Mouse (Mus musculus): ENCODE data around the gene Cct5. TPM values are rescaled to one million over a fixed set of nuclear protein-coding genes. Genes with fewer than 3 reads are reported as not detected.
A peak's percentile ranks its signal among the peaks of the same experiment; 100 is the strongest.

Cct5 gene
- total and polyA plus RNA-seq, 2 experiments from 2014 or later = 279 to 416 TPM

DNA sequence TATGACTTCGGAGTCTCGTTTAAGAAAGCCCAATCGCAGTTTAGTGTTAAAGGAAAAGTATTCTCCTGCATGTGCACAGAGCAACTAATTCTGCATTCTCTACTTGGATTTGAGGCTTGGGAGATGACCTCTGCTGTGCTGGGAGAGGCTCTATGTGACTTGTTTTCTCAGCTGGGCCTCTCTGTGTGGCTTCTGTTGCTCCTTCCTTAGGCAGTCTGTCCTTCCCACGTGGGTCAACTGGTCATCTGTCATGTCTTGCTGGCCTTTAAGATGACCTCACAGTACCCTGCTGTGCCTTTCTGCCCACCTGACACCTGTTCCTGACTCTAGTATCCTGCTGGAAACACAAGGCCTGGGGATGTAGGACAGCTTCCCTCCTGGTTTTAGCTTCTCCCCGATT, 25.5 kb downstream of the Cct5 start:
- ATAC-seq = no peak
- no peak overlapping the region for H3K4me2 ChIP-seq (ENCODE audit: low read depth, low read length)
- H3K9ac ChIP-seq (replicated peaks; ENCODE audit: low read length) = no peak overlapping the region
- no peaks in the 10 kb centered on the region for H3K9me3 ChIP-seq (ENCODE audit: low read length)
- H3K27me3 ChIP-seq (ENCODE audit: insufficient read depth, low read length) = no peaks in the 10 kb centered on the region
- H3K4me1 ChIP-seq (ENCODE audit: insufficient read depth, low read length) = no peaks in the 10 kb centered on the region
- TF ChIP-seq CTCF (IDR thresholded peaks at IDR 0.05; ENCODE audit: low read depth) = no peak
- no peak overlapping the region for H3K27ac ChIP-seq
- 73% methylated on average over 5 of the region's 5 CpGs for WGBS
- DNase-seq (ENCODE audit: low spot score) = no peak
- H3K36me3 ChIP-seq (ENCODE audit: insufficient read depth, low read length) = no peaks in the 10 kb centered on the region
- no peak overlapping the region for H3K4me3 ChIP-seq (ENCODE audit: low read length)

DNA sequence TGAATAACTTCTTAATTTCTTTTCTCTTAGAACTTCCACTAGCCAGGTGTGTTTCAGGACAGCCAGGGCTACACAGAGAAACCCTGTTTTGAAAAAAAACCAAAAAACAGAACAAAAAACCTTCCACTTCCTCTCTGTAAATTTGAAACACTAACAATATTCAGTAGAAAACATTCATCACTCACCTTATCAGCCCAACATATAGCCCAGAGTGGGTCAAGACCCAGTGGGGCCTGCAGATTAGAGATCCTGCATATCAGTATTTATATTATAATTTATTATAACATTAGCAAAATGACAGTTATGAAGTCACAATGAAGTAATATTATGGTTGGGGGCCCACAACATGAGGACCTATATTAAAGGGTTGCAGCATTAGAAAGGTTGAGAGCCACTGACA, 27.9 kb downstream of the Cct5 start:
- ATAC-seq = no peak
- DNase-seq (ENCODE audit: low spot score) = no peak
- no peak overlapping the region for H3K4me3 ChIP-seq (ENCODE audit: low read length)
- H3K9me3 ChIP-seq (ENCODE audit: low read length) = no peaks in the 10 kb centered on the region
- no peak for TF ChIP-seq CTCF (IDR thresholded peaks at IDR 0.05; ENCODE audit: low read depth)
- H3K9ac ChIP-seq (replicated peaks; ENCODE audit: low read length) = no peak overlapping the region
- H3K27ac ChIP-seq = no peak overlapping the region
- no peaks in the 10 kb centered on the region for H3K27me3 ChIP-seq (ENCODE audit: insufficient read depth, low read length)
- H3K4me2 ChIP-seq (ENCODE audit: low read depth, low read length) = no peak overlapping the region
- H3K36me3 ChIP-seq (ENCODE audit: insufficient read depth, low read length) = no peaks in the 10 kb centered on the region
- H3K4me1 ChIP-seq (ENCODE audit: insufficient read depth, low read length) = no peaks in the 10 kb centered on the region

DNA sequence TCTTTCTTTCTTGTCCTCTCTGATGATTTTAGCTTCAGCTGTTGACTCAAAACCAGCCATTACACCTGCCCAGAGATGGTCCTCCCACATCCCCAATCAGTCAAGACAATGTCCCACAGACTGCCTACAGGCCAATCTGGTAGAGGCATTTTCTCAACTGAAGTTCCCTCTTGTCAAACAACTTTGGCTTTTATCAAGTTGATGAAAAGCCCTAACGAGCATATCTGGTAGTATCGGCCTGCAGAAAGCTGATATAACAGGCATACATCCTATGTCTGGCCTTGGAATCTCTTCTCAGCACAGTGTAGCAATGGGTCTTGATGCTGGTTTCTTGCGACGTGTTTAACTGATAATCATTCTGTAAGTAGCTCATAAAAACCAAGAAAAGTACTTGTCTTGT, 28.3 kb downstream of the Cct5 start:
- no peak for TF ChIP-seq CTCF (IDR thresholded peaks at IDR 0.05; ENCODE audit: low read depth)
- Histone ChIP-seq H3K27ac (no peak overlapping the region), H3K4me3 (ENCODE audit: low read length) (no peak overlapping the region), H3K4me2 (ENCODE audit: low read depth, low read length) (no peak overlapping the region), H3K27me3 (ENCODE audit: insufficient read depth, low read length) (no peaks in the 10 kb centered on the region), H3K9ac (replicated peaks; ENCODE audit: low read length) (no peak overlapping the region), H3K36me3 (ENCODE audit: insufficient read depth, low read length) (no peaks in the 10 kb centered on the region), H3K9me3 (ENCODE audit: low read length) (no peaks in the 10 kb centered on the region), H3K4me1 (ENCODE audit: insufficient read depth, low read length) (no peaks in the 10 kb centered on the region)
- WGBS = 88% methylated on average over 4 of the region's 4 CpGs
- DNase-seq (ENCODE audit: low spot score) (no peak), ATAC-seq (no peak)

DNA sequence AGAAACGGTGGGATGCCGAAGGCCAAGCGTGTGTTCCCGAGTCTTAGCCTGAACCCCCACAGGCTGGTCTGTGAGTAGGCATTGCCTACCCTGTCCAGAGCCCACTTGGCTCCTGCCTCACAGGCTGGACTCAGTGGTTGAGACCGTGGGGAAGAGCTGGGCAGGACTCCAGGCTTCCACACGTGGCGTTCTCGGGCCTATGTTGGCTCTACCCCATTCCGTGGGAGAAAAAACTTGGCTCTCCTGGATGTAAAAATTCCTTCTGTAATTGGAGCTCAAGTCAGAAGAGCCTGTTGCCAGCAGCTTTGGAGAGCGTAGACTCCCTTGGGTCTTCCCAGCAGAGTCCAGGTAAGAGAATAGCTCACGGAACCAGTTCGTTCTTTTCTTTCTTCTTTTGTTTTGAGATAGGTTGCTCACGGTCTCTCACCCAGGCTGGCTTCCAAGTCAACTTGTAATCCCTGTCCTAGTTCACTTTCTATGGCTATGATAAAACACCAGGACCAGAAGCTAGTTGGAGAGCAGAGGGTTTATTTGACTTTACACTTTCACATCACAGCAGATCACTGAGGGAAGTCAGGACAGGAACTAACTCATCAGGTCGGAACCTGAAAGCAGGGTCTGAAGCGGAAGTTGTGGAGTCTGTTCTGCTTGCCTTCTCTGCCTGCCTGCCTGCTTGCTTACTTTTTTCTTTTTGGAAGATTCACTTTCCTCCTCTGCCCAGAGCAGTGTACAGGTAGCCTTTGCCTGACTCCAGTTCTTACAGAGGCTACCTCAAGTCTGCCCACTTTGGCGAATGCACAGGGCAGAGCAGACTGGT, 29.5 kb downstream of the Cct5 start:
- peak; percentile 30 for DNase-seq (ENCODE audit: low spot score)
- TF ChIP-seq CTCF (IDR thresholded peaks at IDR 0.05; ENCODE audit: low read depth) = no peak
- no peak for ATAC-seq
- WGBS = 67% methylated on average over 16 of the region's 16 CpGs
- no peak overlapping the region for H3K27ac ChIP-seq
- H3K4me1 ChIP-seq (ENCODE audit: insufficient read depth, low read length) = no peaks in the 10 kb centered on the region
- no peaks in the 10 kb centered on the region for H3K9me3 ChIP-seq (ENCODE audit: low read length)
- H3K4me2 ChIP-seq (ENCODE audit: low read depth, low read length) = no peak overlapping the region
- H3K9ac ChIP-seq (replicated peaks; ENCODE audit: low read length) = no peak overlapping the region
- no peak overlapping the region for H3K4me3 ChIP-seq (ENCODE audit: low read length)
- H3K36me3 ChIP-seq (ENCODE audit: insufficient read depth, low read length) = no peaks in the 10 kb centered on the region
- H3K27me3 ChIP-seq (ENCODE audit: insufficient read depth, low read length) = no peaks in the 10 kb centered on the region

DNA sequence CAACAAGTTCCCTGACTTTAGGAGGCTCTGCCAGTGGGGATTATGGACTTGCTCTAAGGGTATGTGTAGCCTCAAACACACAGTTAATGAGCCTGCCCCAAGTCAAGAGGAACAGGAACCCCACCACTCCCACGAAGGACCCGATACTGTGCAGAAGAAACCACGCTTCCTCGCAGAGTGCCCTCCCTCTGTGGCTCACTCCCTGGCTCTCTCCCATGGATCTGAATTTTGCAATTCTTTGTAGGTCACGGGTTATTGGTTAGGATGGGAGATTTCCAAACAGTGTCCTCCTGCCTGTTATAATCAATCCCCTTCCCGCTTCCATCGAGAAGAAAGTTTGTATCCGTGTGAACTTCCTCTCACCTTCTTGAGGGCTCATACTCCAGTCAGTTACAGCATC, 30.6 kb downstream of the Cct5 start:
- Histone ChIP-seq H3K4me1 (ENCODE audit: insufficient read depth, low read length) (no peaks in the 10 kb centered on the region), H3K27me3 (ENCODE audit: insufficient read depth, low read length) (no peaks in the 10 kb centered on the region), H3K9ac (replicated peaks; ENCODE audit: low read length) (no peak overlapping the region), H3K4me3 (ENCODE audit: low read length) (no peak overlapping the region), H3K9me3 (ENCODE audit: low read length) (no peaks in the 10 kb centered on the region), H3K27ac (no peak overlapping the region), H3K36me3 (ENCODE audit: insufficient read depth, low read length) (no peaks in the 10 kb centered on the region), H3K4me2 (ENCODE audit: low read depth, low read length) (no peak overlapping the region)
- no peak for DNase-seq (ENCODE audit: low spot score)
- no peak for ATAC-seq
- TF ChIP-seq CTCF (IDR thresholded peaks at IDR 0.05; ENCODE audit: low read depth) = no peak
- 91% methylated on average over 8 of the region's 8 CpGs for WGBS

DNA sequence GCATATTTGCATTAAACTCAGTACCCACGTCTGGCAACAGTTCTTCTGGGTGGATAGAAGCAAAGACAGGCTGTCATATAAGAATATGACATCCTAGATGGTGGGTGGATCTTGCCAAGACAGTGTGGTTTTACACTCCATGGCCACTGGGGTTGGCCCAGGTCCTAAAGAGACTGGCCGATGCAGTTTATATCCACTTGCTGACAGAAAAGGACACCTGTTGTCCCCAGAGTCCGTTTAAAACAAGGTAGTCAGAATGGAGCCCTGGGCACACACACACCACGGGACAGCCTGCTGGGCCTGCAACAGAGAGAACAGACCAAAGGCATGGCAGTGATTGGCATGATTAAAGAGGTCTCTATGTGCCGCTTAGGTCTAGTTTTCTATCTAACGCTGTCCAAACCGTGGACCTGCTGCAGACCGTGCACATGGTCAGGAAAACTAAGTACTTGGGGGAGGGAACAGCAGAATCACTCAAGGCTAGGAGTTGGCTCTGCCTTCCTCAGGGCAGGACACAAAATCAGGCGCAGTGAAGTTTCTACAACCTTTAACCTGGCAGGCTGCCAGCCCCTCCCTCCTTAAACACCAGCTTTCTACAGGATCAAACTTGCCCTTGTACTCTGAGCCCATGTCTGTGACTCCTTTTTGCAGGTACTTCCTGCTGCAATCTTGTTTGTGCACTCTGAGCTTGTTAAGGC, 32.1 kb downstream of the Cct5 start:
- Histone ChIP-seq H3K27ac (no peak overlapping the region), H3K27me3 (ENCODE audit: insufficient read depth, low read length) (no peaks in the 10 kb centered on the region), H3K4me1 (ENCODE audit: insufficient read depth, low read length) (no peaks in the 10 kb centered on the region), H3K4me2 (ENCODE audit: low read depth, low read length) (no peak overlapping the region), H3K9me3 (ENCODE audit: low read length) (no peaks in the 10 kb centered on the region), H3K4me3 (ENCODE audit: low read length) (no peak overlapping the region), H3K36me3 (ENCODE audit: insufficient read depth, low read length) (no peaks in the 10 kb centered on the region), H3K9ac (replicated peaks; ENCODE audit: low read length) (no peak overlapping the region)
- peak; percentile 38 for TF ChIP-seq CTCF (IDR thresholded peaks at IDR 0.05; ENCODE audit: low read depth)
- 51% methylated on average over 9 of the region's 9 CpGs for WGBS
- DNase-seq (ENCODE audit: low spot score) = peak; percentile 53
- peak; percentile 52; the same call in 1 of the 2 replicates for ATAC-seq

DNA sequence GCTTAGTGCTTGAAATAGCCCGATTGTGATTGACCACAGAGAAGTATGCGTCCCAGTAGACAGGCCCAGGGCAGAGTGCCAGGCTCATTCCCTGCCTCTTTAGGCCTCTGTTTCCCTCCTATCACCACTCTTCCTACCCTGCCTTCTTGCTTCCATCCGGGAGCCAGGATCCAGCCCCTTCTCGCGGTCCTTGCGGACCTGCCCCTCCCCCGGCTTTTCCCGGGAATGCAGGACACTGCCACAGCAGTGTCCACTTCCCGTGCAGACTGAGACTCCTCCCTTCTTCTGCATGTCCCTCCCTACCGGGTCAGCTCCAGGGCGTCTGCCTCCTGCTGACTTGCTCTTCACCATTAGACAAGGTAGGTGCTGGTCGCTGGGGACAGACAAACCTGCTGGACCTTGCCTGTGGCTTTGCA, 33.0 kb downstream of the Cct5 start:
- Histone ChIP-seq H3K9me3 (ENCODE audit: low read length) (no peaks in the 10 kb centered on the region), H3K27me3 (ENCODE audit: insufficient read depth, low read length) (no peaks in the 10 kb centered on the region), H3K4me2 (ENCODE audit: low read depth, low read length) (peak overlapping the region; percentile 1; the same call in 1 of the 2 replicates), H3K27ac (no peak overlapping the region), H3K9ac (replicated peaks; ENCODE audit: low read length) (no peak overlapping the region), H3K4me1 (ENCODE audit: insufficient read depth, low read length) (no peaks in the 10 kb centered on the region), H3K4me3 (ENCODE audit: low read length) (no peak overlapping the region), H3K36me3 (ENCODE audit: insufficient read depth, low read length) (no peaks in the 10 kb centered on the region)
- 22% methylated on average over 12 of the region's 12 CpGs for WGBS
- DNase-seq (ENCODE audit: low spot score) (peak; percentile 39), ATAC-seq (peak; percentile 53)
- no peak for TF ChIP-seq CTCF (IDR thresholded peaks at IDR 0.05; ENCODE audit: low read depth)

Data from hindbrain, postnatal 0 days (tissue).